Comparison of ENCODE assay signal across 13 mouse cellular contexts in genomic region chr1:128447206-128447902, GRCm38 (mm10). TPM values are rescaled to one million over a fixed set of nuclear protein-coding genes. Genes with fewer than 3 reads are reported as not detected.
DNase-seq lines count a peak whose midpoint lies in the region; ATAC-seq and TF ChIP-seq lines count a peak whose summit lies in the region.
"Had no signal": no experiment of that assay in that cellular context is flagged by ENCODE, and none has a peak within 500 bp of the region (broad histone marks: within the 10 kb centered on the region; RNA-seq: fewer than 3 reads in every experiment).

No protein-coding gene starts in this region.

- no peaks in the 10 kb centered on the region for H3K79me2 ChIP-seq in CH12.LX (replicated peaks; ENCODE audit: control insufficient read depth, extremely low read depth, insufficient read depth, poor library complexity, severe bottlenecking)

- peak; percentile 90 for ATAC-seq in common myeloid progenitor, adult 5-6 weeks (replicated peaks; ENCODE audit: low read depth, poor library complexity, severe bottlenecking)
- ATAC-seq in monocyte, adult 5-6 weeks (replicated peaks; ENCODE audit: insufficient number of reproducible peaks, low FRiP score, low TSS enrichment, poor library complexity, severe bottlenecking) = peak; percentile 93
- no peak for ATAC-seq in erythroblast, adult 5-6 weeks (replicated peaks; ENCODE audit: low FRiP score, poor library complexity, severe bottlenecking)
- ATAC-seq: midbrain, embryonic 16.5 days had no signal

- DNase-seq in CH12.LX (ENCODE audit: extremely low read depth) = peak; percentile 57
- peak; percentile 78 for DNase-seq in thymus, postnatal 0 days (ENCODE audit: low spot score)
- DNase-seq in testis, postnatal 14 days (ENCODE audit: low spot score) = no peak
- no peak for DNase-seq in right cerebral cortex, postnatal 25 days
- DNase-seq in kidney, postnatal 4 days = no peak
- DNase-seq: cerebellum, adult 9-11 months; heart, adult 18-20 months; kidney, postnatal 36 days had no signal

- no peak overlapping the region for H3K4me3 ChIP-seq in CH12.LX (replicated peaks in 1 of 3; ENCODE audit: low read depth in 2 of 3, low read length in 2 of 3, poor library complexity in 1 of 3)
- H3K4me3 ChIP-seq: hindbrain, embryonic 12.5 days had no signal

- no peaks in the 10 kb centered on the region for H3K9me3 ChIP-seq in CH12.LX (replicated peaks; ENCODE audit: low read length)
- H3K9me3 ChIP-seq: hindbrain, embryonic 12.5 days had no signal

- dilution Hi-C loops in CH12.LX (cut with MboI; ENCODE audit: extremely low pct_ligation_motif_present, extremely low pct_unique_long_range_greater_than_20kb, low sequenced_read_pairs) = no loop called here

- no peak overlapping the region; the same call in 1 of the 2 replicates for H3K9ac ChIP-seq in CH12.LX (ENCODE audit: insufficient read depth, low read depth)
- H3K9ac ChIP-seq: hindbrain, embryonic 12.5 days had no signal

- TF ChIP-seq EP300 in CH12.LX (IDR thresholded peaks at IDR 0.05; ENCODE audit: low read length) = no peak

- peak; percentile 12 for TF ChIP-seq RAD21 in CH12.LX (IDR thresholded peaks at IDR 0.05; ENCODE audit: low read depth, low read length)

- peak overlapping the region; percentile 47; the same call in 1 of the 2 replicates for H3K4me2 ChIP-seq in CH12.LX (ENCODE audit: insufficient read depth, low read depth, poor library complexity, severe bottlenecking)
- H3K4me2 ChIP-seq: hindbrain, embryonic 12.5 days had no signal

- no peaks in the 10 kb centered on the region for H3K27me3 ChIP-seq in CH12.LX (replicated peaks)
- H3K27me3 ChIP-seq: hindbrain, embryonic 12.5 days had no signal

- peak in 1 of 2 experiments; percentile 46; a peak in 2 of 4 replicates for TF ChIP-seq CTCF in CH12.LX (conservative IDR thresholded peaks at IDR 0.05 in 1 of 2, IDR thresholded peaks at IDR 0.05 in 1 of 2; ENCODE audit: low read depth in 2 of 2, low read length in 2 of 2)

- 0 out of 2 replicates have a peak overlapping the region, but pooled peaks have one; percentile 12 for H3K27ac ChIP-seq in CH12.LX (ENCODE audit: insufficient read depth, low read depth)
- H3K27ac ChIP-seq: hindbrain, embryonic 12.5 days had no signal

- H3K36me3 ChIP-seq in CH12.LX (replicated peaks in 1 of 2; ENCODE audit: control insufficient read depth in 1 of 2, insufficient read depth in 1 of 2, low read length in 1 of 2) = no peaks in the 10 kb centered on the region
- H3K36me3 ChIP-seq: hindbrain, embryonic 12.5 days had no signal

- in situ Hi-C loops in CH12.LX (cut with MboI; ENCODE audit: low pct_ligation_motif_present, low pct_unique_long_range_greater_than_20kb, low sequenced_read_pairs) = no loop called here

- TF ChIP-seq POLR2A in CH12.LX (IDR thresholded peaks at IDR 0.05; ENCODE audit: low read depth, low read length) = no peak

- H3K4me1 ChIP-seq in CH12.LX (ENCODE audit: control insufficient read depth in 1 of 2, insufficient read depth in 2 of 2) = peaks cover 7 to 35% of the 10 kb centered on the region in 2 experiments; a peak in 3 of 4 replicates

TF ChIP-seq in CH12.LX, 34 proteins besides CTCF, POLR2A, EP300 and RAD21:
- peak; percentile 47; the same call in 1 of the 2 replicates for TF ChIP-seq IRF4 (IDR thresholded peaks at IDR 0.05; ENCODE audit: low read depth, low read length)
- no peak for TF ChIP-seq ZMIZ1 (IDR thresholded peaks at IDR 0.05; ENCODE audit: low read depth, low read length)
- peak; percentile 27; the same call in 1 of the 2 replicates for TF ChIP-seq SMC3 (IDR thresholded peaks at IDR 0.05; ENCODE audit: low read depth, low read length)
- TF ChIP-seq MXI1 (IDR thresholded peaks at IDR 0.05; ENCODE audit: low read depth, low read length) = no peak

RNA-seq across cellular contexts. Expression of gene Dars, which starts 30.2 kb away (rescaled TPM):
- total RNA-seq in CH12.LX (2012; rRNA removed) (166 and 177 TPM in 2 replicates), CH12.LX (2014; rRNA removed) (339 and 375 TPM in 2 replicates)
- 190 and 206 TPM in 2 replicates for polyA plus RNA-seq in CH12.LX (2012; ENCODE audit: insufficient read length, low read depth)
- total RNA-seq in common myeloid progenitor, adult 5-6 weeks (2017) = 292 TPM in 2 replicates
- total RNA-seq in monocyte, adult 5-6 weeks (2017) = 92.1 to 108 TPM (median 101 TPM) in 3 replicates
- polyA plus RNA-seq in thymus, postnatal 0 days (2015; fragmentation: Nextera tagmentation; extraction: Ambion mirVana) = 220 and 243 TPM in 2 replicates
- total RNA-seq in erythroblast, adult 5-6 weeks (2015; ENCODE audit: low replicate concordance) = 49.9 and 64.6 TPM in 2 replicates
- total RNA-seq in erythroblast, adult 5-6 weeks (2017; ENCODE audit: low replicate concordance) = 49.1 and 57.0 TPM in 2 replicates

Comparison
In these comparisons a context has a peak if more than half of its experiments do, and no peak if none do; other contexts are left out.
1. DNase-seq: peak in CH12.LX (single experiment) and thymus, postnatal 0 days (single experiment); none in testis, postnatal 14 days (single experiment), right cerebral cortex, postnatal 25 days (single experiment) and kidney, postnatal 4 days (0 of 2).